Mouse (Mus musculus): ENCODE results near the gene Cyp2j5.
"Not testable (repeated sequence)": the region's sequence is repeated elsewhere in the genome, so short reads cannot be mapped to it uniquely, and the experiment has no call there.

The Cyp2j5 gene

DNA sequence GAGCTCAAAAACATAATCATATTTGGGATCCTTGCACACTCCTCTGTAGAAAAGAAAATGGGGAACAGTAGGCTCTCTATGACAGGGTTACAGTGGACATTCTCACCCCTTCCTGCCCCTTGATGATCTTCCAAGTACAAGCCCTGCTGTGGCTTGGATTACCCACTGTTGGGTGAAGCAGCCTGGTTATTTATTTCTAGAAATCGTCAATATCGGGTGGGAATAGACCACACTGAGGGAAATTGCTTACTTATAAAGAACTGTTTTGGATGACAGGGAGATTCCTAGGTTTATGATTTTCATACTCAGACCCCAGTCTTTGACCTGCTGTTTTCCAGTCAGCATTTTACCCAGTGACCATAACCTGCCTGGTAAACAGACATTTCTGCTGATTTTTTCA is at the start of gene Cyp2j5:
TSS of gene Cyp2j5 (minus strand) at position 164 of the 400 bp plus-strand sequence.
- no peak for DNase-seq (ENCODE audit: low read depth)

DNA sequence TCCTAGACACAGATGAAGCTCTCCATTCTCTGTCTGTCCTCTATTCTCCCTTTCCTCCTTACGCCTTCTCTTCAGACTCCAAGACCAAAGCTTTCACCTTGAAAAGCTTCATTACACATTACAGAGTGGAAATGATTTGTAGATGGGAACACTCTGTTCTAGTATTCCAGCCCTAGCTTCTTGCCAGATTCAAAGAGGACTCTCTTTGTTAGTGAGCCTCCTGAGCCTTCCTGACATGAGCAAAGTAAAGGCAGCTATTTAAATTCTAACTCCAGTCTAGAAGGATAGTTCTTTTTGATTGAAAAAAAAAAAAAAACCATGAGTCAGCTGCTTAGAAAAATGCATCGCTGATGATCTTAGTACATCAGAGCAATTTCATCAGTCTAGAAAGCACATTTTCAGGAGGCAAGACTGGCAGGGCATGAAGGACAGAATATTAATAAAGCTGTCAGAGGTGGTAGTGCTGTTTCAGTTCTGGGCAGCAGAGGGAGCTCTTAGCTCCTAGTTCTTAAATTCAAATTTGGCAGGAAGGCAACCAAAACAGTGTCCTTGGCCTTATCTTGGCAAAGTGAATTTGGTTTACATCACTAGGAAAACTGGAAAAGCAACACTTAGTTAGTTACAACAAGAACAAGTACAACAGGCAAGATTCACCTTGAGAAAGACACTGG is 41.5 kb upstream of the Cyp2j5 start:
- no peak for DNase-seq (ENCODE audit: low read depth)

DNA sequence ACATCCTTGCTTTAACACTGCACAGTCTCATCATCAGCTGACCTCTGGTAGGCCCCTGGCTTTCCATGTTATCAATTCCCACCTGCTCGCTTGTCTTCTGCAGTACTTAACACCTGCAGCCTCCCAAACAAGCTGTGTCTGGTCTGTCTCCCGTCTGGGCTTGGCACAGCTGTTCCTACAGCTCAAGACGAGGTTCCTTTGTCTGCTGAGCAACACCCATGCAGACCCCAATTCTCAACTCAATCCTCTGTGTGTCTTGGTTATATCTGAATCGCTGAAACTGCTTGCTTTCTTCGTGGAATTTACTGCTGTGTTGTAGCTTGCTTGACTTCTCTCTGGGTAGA is 34.2 kb upstream of the Cyp2j5 start:
- DNase-seq (ENCODE audit: low read depth): no peak

DNA sequence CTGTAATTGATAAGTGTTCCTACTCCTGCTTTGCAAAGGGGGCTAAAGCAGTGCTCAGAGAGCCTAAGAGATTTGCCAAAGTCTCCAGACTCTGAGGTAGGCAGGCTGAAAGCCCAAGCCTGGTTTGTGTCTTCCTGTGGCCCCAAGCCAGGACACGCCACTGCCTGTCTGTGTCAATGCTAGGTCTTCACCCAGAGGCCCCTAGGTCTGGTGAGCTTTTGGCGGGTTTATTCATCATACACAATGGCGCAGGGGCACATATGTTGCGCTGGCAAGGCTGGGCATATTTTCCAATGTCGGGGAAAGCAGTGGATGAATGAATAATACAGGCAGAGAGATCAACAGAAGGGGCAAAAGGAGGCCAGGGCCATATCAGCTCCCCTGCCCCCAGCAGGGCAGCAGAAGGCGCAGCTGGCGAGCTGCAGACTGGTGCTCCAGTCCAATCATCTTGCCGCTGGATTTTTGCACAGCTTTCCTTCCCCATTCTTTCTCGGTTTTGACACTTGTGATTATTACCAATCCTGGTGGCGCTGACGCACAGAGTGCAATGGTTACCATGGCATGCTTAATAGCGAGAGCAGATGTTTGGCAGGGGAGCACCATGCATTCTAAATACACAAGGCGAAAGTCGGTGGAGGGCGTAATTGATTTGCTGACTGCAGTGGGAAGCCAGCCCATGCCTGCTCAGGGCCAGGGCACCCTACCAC is 33.7 kb upstream of the Cyp2j5 start:
- no peak for DNase-seq (ENCODE audit: low read depth)

DNA sequence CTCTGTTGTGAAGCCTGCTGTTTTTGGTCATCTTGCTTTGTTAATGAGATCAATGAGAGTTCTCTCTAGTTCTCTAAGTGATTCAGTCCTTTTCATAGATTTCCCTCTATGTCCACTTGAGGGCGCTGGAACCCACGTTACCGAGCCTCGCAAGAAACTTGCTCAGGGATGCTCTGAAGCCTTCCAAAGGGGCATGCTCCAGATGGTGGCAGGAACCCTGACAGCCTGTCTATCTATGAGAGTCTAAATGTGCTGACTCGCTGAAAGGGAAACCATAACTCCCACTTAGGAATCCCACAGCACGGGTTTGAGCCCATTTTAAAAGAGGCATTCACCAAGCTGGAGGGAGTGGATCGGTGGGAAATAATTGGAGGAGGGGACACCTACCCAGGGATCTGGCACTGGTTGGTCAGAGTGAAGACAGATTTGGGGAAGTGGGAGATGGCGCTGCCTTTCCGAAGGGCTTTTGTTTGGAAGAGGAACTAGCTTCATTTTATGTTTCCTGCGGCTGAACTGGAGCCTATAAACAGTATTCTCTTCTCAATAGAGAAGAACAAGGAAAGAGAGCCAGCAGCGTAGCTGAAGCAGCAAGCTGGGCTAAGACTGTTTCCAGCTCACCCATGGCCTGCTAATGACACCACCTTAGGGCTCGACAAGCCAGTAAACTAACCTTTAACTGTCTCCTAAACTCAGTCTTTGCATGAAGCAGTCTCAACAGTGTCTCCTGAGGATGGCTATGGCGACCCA is 32.8 kb upstream of the Cyp2j5 start:
- DNase-seq (ENCODE audit: low read depth): no peak

DNA sequence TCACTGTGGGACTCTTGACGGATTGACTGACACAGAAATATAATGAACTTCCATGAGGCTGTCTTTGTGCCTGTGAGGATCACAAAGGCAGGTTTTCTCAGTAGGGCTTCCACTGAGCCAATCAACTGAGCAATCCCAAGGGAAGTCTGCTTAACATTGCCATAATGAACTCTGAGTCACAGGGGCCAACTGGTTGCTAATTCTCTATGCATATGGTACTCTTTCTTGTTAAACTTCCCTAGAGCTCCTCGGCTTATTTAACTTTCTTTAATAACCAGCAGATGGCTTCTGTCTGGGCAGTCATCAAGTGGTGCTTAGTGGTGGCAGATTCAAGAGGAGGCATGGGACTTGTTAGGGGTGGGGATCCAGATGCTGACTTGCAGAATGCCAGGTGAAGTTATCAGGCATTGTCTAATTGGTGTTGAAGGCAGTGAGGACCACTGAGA is 23.4 kb upstream of the Cyp2j5 start:
- DNase-seq (ENCODE audit: low read depth): no peak

DNA sequence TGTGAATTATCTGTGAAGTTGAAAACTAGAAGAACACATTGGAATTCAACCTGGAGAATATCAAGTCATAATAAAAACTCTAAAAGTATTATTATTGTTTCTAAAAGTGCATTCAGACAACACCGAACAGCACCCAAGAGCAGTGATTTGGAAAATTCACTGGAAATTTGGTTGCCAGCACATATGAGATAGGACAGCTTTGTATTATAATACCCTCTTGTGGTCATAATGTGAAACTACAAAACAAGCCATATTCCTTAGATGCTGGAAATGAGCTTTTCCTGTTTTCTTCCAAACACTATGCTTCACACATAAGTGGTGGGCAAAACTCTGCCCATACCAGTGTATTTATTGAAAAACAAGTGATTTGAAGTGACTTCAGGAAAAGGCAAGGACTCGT is 19.5 kb upstream of the Cyp2j5 start:
- no peak for DNase-seq (ENCODE audit: low read depth)

DNA sequence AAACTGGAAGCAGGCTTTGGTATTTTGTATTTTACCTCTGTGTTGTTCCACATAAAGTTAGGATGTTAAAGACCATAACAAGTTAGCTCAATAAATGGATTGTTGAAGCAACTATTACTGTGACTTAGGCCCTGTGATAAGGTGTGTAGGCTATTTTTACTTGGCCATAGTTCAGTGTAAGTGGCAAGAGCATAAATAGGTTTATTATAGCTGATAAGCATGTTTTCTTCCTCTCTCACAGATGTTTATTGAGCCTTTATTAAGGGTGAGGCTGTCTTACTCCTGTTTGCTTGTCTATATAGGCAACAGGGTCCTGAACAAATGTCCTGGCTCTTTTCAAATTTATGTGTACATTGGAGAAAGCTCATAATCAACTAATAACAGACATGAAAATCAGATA is 17.0 kb upstream of the Cyp2j5 start:
- no peak for DNase-seq (ENCODE audit: low read depth)

DNA sequence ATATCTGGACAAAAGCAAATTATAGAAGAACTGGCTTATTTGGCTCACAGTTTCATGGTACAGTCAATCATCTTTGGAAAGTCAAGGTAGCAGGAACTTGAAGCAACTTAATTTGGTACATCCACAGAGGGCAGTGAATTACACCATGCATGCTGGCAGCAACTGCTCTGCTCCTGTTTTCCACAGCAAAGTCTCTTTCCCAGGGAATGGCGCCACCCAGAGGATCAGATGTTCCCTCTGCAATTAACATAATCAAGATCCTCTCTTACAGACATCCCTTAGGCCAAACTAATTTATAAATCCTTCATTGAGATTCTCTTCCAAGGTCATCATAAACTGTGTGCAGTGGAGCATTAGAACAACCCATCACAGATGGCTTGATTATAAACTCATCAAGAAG is 16.3 kb upstream of the Cyp2j5 start:
- no peak for DNase-seq (ENCODE audit: low read depth)

DNA sequence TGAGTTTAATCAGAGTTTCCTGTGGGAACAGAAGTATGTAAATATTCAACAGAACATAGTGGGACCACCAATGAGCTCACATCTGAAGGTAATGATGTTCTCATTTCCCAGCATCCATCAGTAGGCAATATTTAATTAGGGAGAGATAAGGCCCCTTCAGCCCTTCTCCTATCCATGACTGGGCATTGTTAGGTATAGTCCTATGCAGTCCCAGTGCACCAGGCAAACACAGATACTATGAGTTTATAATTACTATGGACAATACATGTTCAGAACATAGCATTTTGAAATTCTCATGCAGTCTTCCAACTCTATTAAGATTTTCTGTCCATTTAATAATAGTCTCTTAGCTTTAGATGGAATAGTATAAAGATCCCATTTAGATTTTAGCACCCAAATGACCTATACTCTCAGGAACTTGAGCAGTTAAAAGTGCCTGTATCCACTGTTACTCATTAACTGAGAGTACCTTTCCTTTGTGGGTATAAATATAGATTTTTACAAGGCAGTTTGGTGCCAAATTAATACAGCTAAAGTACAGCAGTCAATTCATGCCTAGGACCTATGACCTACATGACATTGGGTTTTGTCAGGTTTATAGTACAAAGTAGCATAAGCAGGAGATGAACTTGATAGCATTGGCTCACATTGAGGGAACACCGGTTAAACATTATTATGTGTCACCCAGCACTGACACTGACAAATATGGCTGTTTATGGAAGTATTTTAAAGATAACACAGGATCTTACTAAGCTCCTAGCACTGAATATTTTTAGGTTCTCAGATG is 907 bp upstream of the Cyp2j5 start:
- no peak for DNase-seq (ENCODE audit: low read depth)

DNA sequence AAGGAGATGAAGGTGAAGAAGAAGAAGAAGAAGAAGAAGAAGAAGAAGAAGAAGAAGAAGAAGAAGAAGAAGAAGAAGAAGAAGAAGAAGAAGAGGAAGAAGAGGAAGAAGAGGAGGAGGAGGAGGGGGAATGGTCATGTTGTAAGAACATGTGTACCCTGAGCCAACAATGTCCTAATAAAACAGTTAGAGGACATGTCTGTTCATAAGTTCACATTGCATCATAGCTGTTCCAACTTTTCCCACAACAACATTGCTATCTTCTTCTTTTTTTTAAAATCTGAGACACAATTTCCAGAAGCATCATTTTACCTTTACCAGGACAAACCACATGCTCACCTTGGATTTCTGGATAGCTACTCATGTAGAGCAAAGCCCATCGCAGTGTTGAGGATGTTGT is 28.5 kb downstream of the Cyp2j5 start:
- DNase-seq (ENCODE audit: low read depth): no peak

DNA sequence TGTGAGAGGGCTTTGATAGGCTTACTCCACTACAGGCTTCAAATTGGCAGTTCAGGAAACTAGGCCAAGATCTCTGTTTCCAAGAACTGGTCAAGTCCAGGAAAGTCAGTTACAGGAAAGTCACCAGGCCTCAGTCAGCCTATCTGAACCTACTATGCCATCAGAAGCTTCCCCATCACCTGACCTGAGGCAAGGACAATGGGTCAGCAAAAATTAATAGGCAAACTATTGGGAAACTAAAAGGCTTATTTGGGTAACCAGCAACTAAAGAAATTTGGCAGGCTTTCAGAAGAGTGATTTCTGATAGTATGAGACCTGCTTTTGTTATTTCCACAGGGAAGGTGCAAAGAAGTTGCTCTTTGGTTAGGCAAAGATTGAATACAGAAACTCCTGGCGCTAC is 41.5 kb downstream of the Cyp2j5 start:
- DNase-seq (ENCODE audit: low read depth): no peak

DNA sequence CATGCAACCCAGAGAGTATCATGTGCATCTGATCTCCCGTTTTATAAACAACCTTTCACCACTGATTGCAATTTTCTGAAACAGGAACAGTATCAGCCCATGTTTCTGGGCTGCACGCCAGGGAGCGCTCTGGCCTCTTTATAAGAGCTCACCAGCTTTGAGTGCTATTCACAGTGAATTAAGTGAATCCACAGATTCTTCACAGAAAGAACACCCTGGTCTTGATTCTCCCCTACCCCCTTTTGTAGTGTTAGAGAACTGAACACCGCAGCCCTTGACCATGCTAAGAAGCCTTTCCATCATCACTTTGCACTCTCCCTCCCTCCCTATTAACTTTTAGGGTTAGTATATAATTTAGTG is 72.2 kb downstream of the Cyp2j5 start:
- DNase-seq (ENCODE audit: low read depth): no peak

DNA sequence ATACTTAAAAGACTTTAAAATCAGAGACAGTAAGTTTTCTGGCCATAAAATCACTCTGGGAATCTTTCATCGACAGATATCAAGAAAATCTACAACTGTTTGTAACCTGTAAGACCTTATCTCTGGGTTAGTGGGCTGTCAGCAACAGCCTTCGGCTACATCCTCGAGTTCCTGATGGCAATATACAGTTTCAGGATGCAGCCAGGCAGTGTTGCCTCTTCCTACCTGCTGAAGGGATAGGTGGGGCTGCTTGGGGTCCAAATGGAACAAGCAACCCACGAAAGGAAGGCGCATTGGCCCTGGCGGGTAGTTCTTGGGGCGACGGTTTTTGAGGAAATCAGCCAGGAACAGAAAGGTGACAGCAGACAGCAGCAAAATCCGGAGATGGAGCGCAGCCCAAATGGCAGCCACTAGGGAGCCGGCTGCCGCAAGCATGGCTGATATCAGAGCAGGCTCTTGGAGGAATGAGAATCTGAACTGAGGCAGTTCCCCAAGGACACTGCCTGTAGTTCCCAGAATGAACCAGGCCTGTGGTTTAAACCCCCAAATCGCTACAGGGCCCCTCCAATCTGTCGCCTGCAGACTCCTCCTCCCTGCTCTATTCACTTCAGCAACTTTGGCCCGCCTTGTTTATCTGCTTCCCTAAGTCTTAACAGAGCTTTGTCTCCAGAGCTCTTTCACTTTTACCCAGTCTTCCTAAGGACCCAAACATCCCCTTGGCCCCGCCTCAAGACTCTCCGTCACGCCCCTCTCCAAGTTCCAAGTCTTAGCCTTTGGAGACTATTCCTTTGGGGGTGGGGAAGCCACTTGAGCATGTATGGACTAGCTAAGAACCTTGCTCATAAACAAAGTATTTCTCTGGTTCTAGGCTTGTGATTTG is 72.8 kb downstream of the Cyp2j5 start, which contains the start of gene Cyp2j9:
TSS of gene Cyp2j9 (minus strand) at position 668 of the 880 bp plus-strand sequence.
- DNase-seq (ENCODE audit: low read depth): no peak

DNA sequence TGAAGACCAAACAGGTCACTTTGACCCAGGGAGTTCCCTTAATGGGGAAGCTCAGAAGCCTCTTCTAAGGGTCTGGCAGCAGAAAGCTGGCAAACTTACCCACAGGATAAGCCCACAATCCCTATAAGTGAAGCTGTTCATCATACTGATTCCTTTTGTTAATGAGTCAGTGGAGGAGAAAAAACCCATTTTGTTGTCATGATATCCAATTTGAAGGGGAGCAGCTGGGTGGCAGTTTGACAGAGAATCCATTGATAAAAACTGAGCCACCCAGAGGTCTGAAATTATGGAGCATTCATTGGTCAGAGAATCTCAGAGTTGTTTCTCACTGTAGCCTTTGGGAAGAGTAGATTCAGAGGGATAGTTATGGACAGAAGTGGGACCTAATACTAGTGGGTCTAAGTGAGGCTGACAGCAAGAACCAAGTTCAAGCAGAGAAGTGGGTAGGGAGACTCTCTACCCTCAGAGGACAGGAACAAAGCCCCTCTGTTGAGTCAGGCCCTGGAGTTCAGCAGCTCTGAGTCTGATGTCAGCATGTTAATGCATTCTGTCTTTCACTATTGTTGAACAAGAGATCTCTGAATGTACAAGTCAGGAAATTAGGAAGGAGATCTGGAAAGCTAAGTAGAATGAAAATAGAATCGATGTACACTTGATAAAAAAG is 82.4 kb downstream of the Cyp2j5 start:
- DNase-seq (ENCODE audit: low read depth): no peak

DNA sequence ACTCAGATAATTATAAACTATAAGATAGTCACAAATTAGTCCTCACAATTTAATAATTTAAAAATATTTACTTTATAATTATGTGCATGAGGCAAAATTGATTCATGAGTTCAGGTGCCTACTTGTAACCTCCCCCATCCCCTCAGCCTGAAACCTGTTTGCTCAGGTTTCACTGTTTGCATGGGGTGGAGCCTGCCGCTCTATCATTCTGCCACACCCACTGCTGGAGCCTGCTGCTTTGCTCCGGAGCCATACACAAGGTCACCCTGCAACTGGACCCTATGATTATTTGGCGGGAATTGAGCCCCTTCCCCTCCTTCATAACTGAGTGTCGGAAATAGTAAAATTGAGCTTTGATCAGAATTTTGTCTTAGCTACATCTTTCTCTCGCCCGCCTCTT is 83.6 kb downstream of the Cyp2j5 start:
- DNase-seq (ENCODE audit: low read depth): not testable (repeated sequence)
